Mouse (Mus musculus) left cerebral cortex, postnatal 25 days (tissue): Measurements from ENCODE around the gene Atp5k. TPM values are rescaled to one million over a fixed set of nuclear protein-coding genes. Genes with fewer than 3 reads are reported as not detected.

ENCODE experiments used
- DNase-seq, 2 experiments: peaks; one replicate each; pipeline ENCODE4 v3.0.0; 2022; ENCODE audit warnings: low spot score in 2 of 2, mixed read lengths in 1 of 2
- intact Hi-C: fragments of 180-260 bp; cut with DNase I; formaldehyde crosslinking; loops from one replicate; pipeline ENCODE4 v1.15.1; 2025
- total RNA-seq, 2 experiments: library from RNA; stranded (reverse); gene quantifications; 2 replicates each; pipeline ENCODE4 v1.2.3; 2021

Atp5k gene
- 100 to 1,000 TPM; 270 to 287 TPM for total RNA-seq

DNA sequence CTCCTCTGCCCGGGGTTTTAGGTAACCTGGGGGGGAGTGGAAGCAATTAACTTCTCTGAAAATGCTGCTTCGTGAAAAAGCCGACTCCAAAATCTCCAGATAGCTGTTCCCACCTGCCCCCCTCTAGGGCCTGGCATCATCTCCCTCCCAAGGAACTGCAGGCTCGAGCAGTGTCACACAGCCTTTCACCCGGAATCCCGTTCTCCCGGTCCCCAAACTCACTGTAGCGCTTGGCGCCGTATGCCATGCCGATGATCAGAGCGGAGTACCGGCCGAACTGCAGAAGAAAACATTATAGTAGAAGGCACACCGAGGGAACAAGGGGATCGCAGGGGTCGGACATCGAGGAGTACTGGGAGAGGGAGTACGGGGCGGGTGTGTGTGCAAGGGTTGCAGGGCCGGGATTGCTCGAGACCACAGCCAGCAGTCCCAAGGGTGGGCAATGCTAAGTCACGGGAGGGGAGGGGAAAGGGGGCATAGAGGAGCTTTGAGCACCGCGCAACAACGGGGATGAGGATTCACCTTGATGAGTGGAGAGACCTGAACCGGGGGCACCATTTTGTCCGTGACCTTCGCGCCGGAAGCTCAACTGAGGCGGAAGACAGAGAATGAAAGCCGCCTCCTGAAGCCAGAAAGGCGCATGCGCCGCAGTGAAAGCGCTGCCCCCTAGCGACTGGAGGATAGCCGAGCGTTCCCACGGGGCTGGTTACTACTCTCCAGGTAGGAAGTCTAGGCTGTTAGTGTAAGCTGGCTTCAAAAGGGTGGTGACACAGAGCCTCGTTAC is at the start of gene Atp5k:
Atp5k (minus strand) TSS at position 645 of the 784 bp plus-strand sequence.
- intact Hi-C loops: loop anchor here (2.0 to 5.0 kb wide), 4 partner anchors 27 to 208 kb away; partner anchors contain the start of gene Pcgf3
- DNase-seq: peak; percentile 92 to 98

DNA sequence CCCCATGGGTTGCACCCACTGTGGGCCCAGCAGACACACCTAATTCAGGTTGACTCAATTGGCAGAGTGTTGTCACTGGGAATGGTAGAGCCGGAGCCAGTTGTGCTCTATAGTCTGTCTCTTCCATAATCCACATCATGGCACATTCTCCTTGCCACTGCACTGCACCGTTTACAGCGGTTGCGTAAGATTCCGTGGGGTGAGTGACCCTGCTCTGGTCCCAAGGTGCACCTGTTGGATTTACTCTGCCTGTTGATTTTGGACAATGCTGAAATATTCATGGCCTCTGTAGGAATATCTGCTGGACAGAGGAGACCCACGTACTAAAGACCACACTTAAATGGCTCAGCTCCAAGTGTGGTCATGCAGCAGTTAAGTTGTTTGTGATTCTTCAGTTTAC is 48.8 kb upstream of the Atp5k start:
- no peak for DNase-seq
- intact Hi-C loops: no loop called here

DNA sequence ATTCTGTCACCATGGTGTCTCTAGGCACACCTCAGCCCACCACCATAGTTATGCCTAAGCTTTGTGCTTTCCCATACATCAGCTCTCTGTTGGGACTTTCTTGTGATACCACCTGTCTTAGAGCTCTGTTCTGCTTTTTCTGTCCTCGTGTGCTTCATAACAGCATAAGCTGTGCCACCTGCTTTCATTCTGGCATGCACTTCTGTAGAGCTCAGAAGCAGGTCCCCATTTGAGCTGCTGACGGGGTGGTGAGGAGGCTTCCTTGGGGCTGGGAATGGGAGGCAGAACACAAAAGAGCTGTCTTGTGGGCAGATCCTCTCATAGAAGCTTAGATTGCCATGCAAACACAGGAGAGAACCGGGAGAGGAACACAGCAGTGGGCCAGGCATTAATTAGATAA is 41.7 kb upstream of the Atp5k start:
- DNase-seq: no peak
- intact Hi-C loops: no loop called here

DNA sequence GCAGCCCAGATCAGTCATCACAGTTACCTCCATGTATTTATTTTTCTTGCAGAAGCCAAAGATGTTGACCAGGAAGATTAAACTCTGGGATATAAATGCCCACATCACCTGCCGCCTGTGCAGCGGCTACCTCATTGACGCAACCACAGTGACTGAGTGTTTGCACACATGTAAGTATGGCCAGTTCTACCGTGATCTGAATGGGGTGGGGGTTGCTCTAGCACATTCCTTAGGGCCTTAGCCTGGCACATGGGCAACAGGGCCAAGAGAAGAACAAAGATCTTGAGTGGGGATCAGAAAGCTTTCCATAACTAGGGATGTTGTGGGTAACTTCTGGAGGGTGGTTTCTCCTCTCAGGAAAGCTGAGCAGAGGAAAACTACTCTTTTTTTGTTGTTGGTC is 39.5 kb upstream of the Atp5k start:
- intact Hi-C loops: no loop called here
- DNase-seq: no peak

DNA sequence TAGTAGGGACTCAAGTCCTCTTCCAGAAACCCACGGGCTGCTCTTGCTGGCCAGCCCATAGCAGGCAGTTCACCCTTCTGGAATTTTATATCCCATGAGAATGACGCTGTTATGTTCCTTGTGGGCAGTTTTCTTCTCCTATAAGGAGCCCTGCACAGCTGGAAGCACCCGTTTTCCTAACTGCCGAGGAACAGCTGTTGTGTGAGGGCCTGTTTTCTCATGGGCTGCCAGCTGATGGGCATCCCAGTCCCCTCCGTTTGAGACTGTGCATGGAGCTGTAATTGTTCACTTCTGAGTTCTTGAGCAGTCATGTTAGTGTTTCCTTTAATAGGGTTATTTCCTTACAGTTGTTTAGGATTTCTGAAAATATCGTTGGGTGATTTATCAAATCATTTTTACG is 35.4 kb upstream of the Atp5k start:
- no peak for DNase-seq
- intact Hi-C loops: no loop called here

DNA sequence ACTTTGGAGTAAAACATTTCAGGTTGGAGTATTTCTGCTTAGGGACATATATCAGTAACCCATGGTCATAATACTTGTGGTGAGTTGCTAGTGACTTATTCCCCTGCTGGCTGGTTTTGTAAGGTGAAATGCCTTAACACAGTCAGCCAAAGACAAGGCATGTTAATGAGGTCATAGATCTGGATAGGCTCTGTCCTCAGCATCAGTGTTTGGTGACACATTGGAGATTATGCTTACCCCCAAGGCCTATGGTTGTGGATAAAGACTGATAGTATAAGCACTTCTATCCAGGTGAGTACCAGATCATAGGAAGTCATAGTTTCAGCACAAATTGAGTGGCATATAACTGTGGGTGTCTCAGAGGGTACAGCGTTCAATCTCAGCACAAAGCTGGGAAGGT is 32.4 kb upstream of the Atp5k start:
- intact Hi-C loops: no loop called here
- DNase-seq: no peak

DNA sequence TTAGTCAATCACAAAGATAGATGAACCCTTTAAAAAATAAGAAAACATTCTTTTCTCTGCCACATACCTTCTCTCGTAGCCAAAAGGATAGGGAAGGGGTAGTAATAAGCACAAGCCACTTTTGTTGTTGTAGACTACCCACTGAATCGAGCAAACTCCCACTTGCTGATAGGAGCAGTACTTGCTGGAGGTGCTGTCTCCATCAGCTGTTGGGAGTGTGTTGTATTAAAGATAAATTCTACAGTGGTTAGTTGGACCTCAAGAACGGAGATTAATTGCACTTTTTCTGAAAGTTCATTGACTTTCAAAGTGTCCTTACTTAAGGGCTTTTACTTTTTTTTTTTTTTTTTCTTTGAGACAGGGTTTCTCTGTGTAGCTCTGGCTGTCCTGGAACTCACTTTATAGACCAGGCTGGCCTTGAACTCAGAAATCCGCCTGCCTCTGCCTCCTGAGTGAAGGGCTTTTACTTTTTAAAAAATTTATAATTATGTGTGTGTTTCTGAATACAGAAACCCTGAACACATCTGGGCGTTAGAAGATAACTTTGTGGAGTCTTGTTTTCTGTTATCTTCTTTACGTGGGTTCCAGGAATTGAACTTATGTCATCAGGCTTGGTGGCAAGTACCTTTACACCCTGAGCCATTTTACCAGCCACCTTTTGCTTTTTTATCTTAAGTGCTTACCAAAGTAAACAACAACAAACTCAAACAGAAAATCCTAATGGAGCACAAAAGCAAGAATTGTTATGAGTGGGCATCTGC is 31.1 kb upstream of the Atp5k start:
- DNase-seq: no peak
- intact Hi-C loops: no loop called here

DNA sequence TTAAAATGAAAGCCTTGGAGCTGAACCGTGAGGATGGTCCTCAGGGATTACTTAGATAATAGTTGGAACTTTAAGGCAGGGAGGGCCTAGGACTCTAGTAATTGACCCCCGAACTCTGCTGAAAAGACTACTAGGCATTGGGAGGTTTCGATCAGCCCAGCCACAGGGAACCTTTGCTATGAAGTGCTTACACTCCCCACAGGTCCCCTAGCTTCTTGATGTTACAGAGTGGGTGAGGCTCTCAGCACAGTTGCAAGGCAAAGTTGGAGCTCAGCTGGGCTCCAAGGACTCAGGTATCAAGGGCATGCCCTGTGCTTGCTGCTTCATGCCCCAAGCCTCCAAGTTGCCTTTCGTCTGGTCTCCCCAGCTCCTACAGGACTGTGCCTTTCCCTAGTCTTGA is 28.2 kb upstream of the Atp5k start:
- intact Hi-C loops: loop anchor here (5.0 kb wide), 1 partner anchor 95 kb away; the partner anchor contains the start of gene Gm42517
- DNase-seq: no peak

DNA sequence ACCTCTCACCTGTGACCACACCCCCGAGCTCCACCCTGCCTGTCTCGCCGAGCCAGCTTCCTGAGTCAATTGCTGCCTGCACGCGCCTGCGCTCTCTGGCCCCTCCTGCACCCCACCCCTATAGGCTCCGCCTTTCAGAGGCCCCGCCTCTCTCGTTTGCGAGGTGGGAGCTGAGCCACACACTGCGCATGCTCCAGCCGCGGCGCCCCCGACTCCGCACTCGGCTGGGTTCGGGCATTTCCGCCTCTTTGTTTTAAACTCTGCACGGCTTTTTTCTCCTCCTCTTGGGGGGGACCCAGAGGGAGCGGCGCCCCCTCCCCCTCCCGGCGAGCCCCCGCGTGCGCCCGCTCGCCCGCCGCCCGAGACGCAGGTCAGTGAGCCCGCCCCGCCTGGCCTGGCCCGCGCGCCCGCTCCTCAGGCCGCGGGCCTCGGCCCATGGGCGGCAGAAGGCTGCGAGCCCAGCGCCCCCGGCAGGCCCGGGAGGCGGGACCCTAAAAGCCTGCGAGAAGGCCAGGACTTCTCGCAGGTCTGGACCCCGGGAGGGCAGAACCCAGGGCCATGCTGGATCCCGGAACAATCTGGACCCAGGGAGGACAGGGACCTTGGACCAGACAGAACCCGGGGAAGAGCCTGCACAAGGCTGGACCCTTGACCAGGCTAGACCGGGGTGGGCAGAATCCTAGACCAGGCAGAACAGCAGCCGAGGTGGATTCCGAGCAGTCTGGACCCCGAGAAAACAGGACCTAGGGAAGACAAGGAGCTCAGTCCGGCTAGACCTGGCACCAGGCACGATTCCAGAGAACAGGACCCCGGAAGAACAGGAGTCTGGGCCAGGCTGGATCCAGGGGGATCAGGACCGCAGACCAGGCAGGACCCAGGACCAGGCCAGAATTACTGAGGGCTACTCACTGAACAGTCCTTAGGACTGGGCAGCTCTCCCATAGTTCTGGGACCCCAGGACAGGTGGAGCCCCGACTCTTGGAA is 27.1 kb upstream of the Atp5k start, which contains the start of gene Pcgf3:
Pcgf3 (plus strand) TSS at position 151 of the 984 bp plus-strand sequence.
- intact Hi-C loops: loop anchor here (2.0 to 5.0 kb wide), 2 partner anchors 27 to 94 kb away; partner anchors contain the start of genes Atp5k and Gm42517
- peak; percentile 92 to 98 for DNase-seq

DNA sequence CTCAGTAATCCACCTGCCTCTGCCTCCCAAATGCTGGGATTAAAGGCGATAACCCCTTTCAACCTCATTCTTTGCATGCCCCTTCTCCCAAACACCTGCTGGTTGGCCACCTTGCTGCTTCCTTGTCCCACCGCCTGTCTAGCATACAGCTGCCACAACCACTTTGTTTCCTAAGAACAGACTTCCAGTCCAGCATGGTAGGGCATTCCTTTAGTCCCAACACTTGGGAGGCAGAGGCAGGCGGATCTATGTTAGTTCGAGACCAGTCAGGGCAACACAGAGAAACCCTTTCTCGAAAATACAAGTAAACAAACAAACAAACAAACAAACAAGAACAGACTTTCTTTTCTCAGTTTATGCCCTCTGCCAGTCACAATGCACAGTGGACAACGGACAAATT is 26.2 kb upstream of the Atp5k start:
- intact Hi-C loops: loop anchor here (2.0 to 5.0 kb wide), 2 partner anchors 26 to 93 kb away; partner anchors contain the start of genes Atp5k and Gm42517
- no peak for DNase-seq

DNA sequence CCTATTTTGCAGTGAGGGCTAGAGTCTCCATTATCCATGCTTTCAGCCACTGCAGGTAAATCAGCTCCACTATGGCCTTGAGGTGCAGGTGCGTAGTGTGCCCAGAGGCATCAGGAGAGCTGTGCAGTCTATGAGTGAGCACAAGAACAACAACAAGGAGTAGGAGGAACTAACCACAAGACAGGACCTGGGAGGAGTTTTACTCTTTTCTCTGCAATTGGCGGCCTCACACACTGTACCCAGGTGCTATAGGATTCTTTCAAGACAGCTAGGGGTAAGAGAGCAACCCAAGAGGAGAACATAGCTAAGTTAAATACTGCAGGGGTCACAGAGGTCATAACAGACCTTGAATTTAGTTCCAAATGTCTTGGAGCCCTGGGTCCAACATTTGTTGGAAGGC is 24.5 kb upstream of the Atp5k start:
- intact Hi-C loops: no loop called here
- DNase-seq: no peak

DNA sequence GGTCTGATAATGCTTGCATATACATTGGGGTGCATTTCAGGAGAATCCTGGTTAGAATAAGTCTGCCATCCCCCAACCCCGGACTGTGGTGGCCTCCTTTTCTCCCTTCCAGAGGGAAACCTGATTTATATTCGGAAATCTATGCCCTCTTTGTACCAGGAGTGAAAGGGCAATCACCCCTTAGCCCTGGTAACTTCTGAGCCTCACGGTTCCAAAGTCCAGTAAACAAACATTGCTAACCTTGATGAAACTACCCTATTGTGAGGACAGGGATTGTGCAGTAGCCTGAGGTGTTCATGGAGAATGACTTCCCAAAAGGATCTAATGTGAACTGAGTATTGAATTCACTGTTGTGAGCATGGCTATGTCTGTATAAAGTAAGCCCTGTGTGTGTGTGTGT is 19.8 kb upstream of the Atp5k start:
- intact Hi-C loops: no loop called here
- no peak for DNase-seq

DNA sequence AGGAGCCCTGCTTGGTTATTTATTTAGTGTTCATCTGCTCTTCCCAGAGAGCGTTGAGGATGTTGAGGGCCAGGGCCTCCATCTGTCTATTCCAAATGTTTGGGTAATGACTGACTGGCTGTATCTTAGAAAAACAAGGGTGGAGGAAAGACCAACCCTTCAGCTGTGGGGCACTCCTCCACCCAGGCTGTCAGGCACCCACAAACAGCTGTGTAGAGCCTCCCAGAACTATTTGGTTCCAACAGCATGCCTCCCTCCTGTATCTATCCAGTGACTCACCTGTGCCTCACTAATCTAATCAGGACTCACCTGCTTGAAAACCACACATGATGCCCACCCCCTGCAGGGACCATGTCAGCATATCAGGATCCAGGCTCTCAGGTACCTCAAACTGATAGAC is 18.2 kb upstream of the Atp5k start:
- intact Hi-C loops: no loop called here
- DNase-seq: no peak

DNA sequence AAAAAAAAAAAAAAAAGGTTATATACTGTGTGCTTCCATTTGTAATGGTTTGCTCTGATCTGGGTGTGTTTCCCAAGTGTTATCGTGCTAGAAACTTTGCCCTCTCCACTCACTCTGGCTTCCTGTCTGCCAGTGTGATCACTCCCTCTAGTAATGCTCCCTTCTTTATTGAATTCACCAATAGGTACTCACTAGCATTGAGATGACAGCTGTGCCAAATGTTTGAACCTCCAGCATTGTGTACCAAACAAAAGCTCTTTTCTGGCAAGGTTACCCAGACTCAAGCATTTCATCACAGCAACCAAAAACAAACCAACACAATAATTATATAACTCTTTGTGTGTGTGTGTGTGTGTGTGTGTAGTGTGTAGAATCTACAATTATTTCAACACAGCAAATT is 17.4 kb upstream of the Atp5k start:
- DNase-seq: no peak
- intact Hi-C loops: no loop called here

DNA sequence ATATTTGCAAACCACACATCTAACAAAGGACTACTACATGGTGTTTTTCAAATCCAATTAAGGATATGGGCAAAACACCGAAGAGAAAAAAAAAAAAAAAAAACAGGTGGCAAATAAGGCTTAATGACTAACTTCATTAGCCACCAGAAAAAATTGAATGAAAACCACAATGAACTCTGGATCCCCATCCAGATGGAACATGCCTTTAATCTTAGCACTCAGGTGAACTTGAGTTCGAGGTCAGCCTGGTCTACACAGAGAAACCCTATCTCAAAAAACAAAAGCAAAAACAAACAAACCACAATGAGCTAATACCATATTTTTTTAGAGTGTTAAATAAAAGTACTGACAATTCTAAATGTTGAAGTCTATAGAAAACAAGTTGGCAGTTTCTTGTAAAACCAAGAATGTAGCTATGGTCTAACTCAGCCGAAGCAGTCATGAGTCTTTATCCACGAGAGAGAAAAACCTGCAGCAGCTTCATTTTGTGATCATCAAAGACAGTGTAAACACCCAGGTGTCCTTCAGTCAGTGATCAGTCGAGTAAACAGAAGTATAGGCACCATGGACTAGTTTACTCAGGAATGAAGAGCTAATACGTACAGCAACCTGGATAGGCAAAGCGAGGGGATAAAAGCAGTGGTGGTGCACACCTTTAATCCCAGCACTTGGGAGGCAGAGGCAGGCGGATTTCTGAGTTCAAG is 16.7 kb upstream of the Atp5k start:
- DNase-seq: no peak
- intact Hi-C loops: no loop called here

DNA sequence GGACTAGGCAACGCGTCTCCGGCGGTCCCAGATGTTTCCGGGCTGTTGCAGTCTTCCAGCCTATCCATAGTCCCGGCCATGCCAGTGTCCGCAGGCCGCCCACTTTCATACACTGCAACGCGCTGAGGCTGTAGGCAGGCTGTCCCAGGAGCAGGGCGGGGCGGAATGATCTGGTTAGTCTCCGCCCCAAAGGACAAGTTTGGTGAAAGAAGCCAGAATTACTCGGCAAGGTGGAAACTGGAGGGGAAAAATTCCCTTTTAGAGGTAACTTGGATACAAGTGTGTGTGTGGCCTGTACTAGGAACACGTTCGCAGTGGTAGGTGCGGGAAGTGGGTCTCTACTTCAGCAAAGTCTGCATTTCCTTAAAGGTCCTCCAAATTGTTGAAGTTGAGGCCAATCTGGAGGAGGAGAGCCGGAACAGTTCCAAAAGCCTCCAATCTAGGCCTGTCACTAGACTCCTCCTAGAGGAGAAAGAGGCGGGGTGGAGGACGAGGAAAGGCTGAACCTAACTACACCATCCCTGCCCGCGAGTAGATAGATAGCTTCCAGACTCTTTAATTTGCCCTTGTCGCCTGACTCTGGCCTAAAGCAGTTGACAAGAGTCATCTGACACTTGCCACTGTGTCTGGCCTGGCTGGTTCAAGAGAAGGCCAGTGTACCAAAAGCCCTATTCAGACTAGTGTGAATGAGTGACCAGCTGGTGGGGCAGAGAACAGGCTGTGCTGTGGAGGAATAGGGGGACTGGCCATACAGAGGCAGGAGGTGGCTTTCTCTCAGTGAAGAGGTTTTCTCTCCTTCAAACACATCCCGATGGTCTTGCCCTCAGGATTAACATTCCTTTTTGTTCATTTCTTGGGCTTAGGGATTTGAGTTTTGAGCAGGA is 14.8 kb upstream of the Atp5k start, which contains the start of gene Mfsd7a:
Mfsd7a (minus strand) TSS at position 107 of the 884 bp plus-strand sequence.
- intact Hi-C loops: no loop called here
- no peak for DNase-seq

DNA sequence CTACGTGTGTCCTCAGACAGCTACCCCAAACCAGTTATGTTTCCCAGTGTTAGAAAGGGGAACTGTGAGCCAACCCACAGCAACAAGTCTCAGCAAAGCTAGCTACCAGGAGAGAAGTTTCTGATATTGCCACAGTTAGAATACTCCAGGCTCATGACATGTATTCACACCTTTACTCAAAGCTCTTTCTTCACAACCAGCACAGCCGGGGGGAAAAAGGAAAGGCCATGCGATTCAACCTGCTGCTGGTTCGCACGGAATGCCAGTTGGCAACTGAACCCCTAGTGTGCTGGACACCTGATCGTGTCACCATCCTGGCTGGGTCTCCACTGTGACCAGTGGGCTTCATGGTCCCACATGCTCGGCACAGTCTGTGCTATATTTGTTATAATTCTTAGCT is 13.6 kb upstream of the Atp5k start:
- intact Hi-C loops: no loop called here
- DNase-seq: no peak

DNA sequence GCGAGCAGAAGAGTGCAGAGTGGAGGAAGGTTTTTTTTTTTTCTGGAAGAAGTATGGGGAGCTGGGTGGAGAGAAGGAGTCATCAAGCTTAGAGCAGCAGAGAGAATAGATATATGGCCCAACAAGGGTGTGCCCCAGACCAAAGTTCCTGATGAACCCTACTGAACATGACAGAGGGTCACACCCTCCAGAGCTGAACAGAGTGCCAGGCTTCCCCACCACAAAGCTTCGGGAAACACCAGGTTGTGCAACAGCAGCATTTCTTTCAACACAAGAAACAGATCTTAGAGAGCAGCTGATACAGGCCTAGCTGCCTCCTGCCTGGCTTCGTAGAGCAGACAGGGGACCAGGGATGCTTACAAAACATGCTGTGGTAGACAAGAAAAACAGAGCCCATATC is 12.7 kb upstream of the Atp5k start:
- intact Hi-C loops: no loop called here
- DNase-seq: no peak
